Mouse (Mus musculus) CD4-positive, CD25-positive, alpha-beta regulatory T cell (primary cell): Measurements from ENCODE around the gene Smr2. TPM values are rescaled to one million over a fixed set of nuclear protein-coding genes. Genes with fewer than 3 reads are reported as not detected.

Experiments used
- polyA plus RNA-seq: library from polyadenylated mRNA; unstranded; fragments of 100-300 nt; shearing (Covaris generic); gene quantifications from one replicate; pipeline ENCODE4 v1.2.1, GENCODE M21; 2017

Smr2 gene
- polyA plus RNA-seq, result not detected

GRCm38 (mm10) chr5:88086256-88086655, at the start of gene Smr2:
TSS of gene Smr2 (plus strand) at chr5:88086556.

DNA sequence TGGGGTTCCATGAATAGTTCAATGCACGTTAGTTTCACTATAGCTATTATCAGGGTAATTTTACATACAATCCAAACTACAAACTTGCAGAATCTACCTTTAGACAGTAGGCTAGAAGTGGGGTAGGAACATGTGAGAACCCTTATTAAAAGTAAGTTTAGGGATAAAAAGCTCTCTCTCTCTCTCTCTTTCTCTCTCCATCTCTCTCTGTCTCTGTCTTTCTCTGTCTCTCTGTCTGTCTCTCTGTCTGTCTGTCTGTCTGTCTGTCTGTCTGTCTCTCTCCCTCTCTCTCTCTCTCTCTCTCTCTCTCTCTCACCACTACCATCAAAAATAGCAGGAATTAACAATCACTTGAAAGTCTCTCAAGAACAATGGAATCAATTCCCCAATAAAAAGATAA, 25.1 kb downstream of the Smr2 start, which contains the start of gene Gm11116:
Gene Gm11116, minus strand, starts transcription at position 101 of the 400 bp plus-strand sequence.

GRCm38 (mm10) chr5:88153999-88154398, 67.6 kb downstream of the Smr2 start, which contains the start of gene Gm11115:
TSS of gene Gm11115 (minus strand) at chr5:88154099.

Other genes starting within 250 kb of the Smr2 start
- gene Odam, start 201.5 kb upstream of the Smr2 start, polyA plus RNA-seq, result not detected
- gene Csn3, start 161.0 kb upstream of the Smr2 start, polyA plus RNA-seq, result not detected
- gene 2310003L06Rik, start 117.1 kb upstream of the Smr2 start, polyA plus RNA-seq, result 0.13 TPM
- gene Gm28434, start 117.0 kb upstream of the Smr2 start, polyA plus RNA-seq, result not detected
- not detected for gene Cabs1, start 107.1 kb upstream of the Smr2 start, polyA plus RNA-seq
- 65.6 TPM for gene Smr3a, start 84.0 kb upstream of the Smr2 start, polyA plus RNA-seq
- not detected for gene Gm11116, start 25.0 kb downstream of the Smr2 start, polyA plus RNA-seq
- gene Gm11115, start 67.5 kb downstream of the Smr2 start, polyA plus RNA-seq, result not detected
- gene Gm7714, start 182.4 kb downstream of the Smr2 start, polyA plus RNA-seq, result not detected
- gene Prol1, start 230.8 kb downstream of the Smr2 start, polyA plus RNA-seq, result not detected